Mouse (Mus musculus) adrenal gland, postnatal 25 days (tissue): ENCODE results near the gene Stil. TPM values are rescaled to one million over a fixed set of nuclear protein-coding genes. Genes with fewer than 3 reads are reported as not detected.

Experiments
- DNase-seq: peaks from one replicate; pipeline ENCODE4 v3.0.0; 2021; ENCODE audit warnings: mixed read lengths
- total RNA-seq: library from RNA; stranded (reverse); gene quantifications from 2 replicates; pipeline ENCODE4 v1.2.3, GENCODE M21; 2021

The Stil gene
- total RNA-seq, 1 experiment from 2014 or later: 0.94 TPM

GRCm38 (mm10) chr4:115051245-115051644 is 51.3 kb downstream of the Stil start:
- no peak for DNase-seq

DNA sequence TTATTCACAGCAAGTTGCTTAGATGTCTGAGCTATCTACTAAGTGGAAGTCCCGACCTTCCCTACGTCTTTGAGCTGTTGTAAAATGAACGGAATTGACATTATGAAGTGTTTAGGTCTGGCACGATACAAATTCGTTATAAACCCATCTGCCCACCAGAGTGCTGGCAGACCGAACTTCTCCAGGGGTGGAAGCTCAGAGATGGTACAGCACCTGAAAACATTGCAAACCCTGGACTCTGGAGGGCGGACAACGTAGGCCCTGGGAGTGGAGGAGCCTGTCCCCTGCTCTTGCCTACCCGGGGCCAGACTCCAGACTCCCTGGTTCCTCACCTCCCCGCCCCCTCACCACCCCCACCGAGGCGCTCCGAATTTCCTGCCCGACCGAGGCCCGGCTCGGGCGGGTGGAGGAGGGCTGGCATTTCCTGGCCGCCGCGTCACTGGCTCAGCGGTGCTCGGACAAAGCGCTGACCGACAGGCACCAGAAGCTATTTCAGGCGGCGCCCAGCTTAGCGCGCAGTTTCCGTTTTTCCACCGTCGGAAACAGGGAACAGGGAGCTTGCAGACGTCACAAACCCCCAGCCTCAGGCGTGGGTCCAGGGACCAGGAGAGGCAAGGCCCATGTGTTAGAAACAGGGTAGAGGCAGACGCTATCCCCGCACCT is 52.5 kb downstream of the Stil start:
- DNase-seq: peak; percentile 70

DNA sequence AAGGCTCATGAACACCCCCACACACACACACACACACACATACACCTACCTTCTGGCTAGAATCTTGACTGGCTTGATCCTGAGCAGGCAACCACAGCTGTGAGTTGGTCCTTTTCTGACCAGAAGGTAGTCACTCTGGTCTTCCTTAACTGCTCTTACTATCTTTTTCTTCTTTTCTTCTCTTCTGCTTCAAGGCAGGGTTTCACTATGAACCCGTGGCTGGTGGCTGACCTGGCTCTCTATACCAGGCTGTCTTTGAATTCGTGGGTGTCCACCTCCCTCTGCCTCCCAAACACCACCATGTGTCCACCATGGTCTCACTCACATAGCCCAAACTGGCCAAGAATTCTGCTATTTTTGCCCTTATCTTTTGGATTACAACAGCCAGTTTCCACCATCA is 55.1 kb downstream of the Stil start:
- DNase-seq: no peak

- no peak for DNase-seq
Measured at GRCm38 (mm10) chr4:115055691-115056090, 55.7 kb downstream of the Stil start.

DNA sequence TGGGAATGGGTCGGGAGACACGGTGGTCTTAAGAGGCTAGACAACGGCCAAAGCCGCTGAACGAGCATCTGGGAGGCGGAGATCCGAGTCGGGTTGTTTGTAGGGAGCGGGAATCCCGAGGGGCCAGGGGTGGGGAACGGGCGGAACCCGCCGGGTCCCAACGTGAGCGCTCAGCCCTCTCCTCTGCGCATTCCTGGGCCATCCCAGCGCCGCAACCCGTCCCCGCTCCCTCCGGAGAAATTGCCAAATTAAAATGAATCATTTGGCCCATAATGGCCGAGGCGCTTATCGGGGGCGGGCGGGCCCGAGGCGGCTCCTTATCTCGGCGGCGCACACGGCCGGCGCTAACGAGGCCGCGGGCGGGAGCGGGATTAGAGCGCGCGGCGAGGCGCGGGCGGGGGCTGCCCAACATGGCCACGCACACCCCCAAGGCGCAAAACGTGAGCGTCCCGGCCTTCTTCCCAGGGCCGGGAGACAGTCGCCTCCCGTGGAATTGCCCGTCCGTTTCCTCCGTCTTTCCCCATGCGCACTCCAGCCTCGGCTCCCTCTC is 56.5 kb downstream of the Stil start, which contains the start of gene Tal1:
TSS of gene Tal1 (plus strand) at position 56 of the 550 bp plus-strand sequence.
- DNase-seq: peak; percentile 25

DNA sequence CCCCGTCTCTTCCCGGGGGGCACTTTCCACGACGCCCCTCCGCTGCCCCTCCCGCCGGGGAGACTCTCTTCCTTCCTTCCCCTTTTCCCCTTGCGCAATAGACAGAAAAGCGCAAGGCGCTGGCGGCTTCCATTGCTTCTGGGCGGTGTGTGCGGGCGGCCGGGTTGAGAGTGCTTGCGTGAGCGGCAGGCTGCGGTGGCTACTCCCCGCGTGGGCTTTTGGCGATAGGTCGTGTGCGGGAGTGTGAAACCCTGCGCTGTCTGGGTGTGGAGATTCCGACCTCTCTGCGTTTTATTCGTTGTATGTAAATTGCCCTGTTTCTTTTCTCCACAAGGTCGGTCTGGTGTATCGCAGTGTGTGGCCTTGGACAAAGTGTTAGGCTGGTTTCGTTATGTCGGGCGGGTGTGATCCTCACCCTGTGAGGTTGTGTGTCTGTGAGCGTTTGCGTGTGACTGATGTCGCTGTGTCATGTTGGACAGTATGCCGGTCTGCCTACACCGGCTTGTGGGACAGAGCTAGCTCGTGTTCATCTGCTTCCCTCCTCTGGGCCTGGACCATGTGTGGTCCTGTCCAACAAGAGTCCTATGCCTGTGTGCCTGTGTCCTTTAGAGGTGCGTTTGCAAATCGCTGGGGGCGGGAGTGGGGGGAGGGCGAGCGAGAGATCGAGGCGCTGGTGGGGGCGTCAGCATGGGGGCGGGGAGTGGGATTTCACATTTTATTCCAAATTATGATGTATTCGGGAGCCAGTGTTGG is 57.1 kb downstream of the Stil start:
- peak; percentile 48 for DNase-seq

- no peak for DNase-seq
Measured at GRCm38 (mm10) chr4:115057674-115058316, 57.8 kb downstream of the Stil start.

DNA sequence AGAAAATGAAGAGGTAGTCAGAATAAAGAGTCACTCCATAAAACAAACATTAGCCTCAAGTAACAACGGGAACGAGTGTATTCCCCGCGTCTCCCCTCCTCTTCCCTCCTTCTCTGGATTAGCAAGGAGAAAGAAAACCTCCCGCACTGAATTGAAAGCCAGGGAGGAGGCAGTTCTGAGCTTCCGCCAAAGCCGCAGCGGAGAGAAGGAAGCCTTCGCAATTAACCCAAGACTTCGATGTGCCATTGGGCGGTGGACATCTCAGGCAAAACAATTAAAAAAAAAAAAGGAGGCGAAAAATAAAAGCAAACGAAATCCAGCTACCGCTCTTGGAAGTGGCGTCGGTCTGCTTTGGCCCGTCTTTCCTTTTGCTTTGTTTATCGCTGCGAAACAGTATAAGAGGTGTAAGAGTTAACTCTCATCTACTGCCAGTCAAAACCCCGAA is 58.4 kb downstream of the Stil start:
- no peak for DNase-seq

DNA sequence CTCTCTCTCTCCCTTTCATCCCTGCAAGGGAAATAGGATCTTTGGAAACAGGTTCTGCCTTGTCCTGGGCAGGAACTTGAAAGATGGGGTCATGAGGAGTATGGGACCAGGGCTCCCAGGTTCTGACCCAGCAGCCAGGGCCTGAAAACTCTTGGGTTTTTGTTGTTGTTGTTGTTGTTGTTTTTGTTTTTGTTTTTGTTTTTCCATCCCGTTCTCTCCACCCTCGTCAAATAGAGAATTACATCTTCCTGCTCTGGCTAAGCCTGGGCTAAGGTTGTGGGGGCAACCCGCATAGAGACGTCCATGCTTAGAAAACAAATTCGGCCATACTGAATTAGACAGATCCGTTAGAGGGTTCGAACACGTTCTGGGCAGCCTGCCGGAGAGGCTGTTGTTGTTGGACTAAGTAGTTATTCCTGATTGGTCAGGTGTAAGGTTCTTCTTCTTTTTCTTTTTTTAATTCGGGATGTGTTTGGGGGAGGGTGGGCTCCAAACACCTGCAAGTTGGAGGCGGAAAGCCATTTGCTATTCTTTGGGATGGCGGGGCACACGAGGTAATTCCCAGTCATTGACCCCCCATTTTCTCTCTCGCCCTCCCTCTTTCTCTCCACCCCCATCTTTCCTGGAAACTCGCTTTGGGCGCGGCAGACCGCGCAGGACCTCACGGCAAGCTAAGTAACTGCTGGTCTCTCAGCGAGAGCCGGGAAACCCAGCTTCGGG is 59.1 kb downstream of the Stil start:
- no peak for DNase-seq

- no peak for DNase-seq
Measured at GRCm38 (mm10) chr4:115059871-115060270, 59.9 kb downstream of the Stil start.

- no peak for DNase-seq
Measured at GRCm38 (mm10) chr4:115060753-115061152, 60.8 kb downstream of the Stil start.

- DNase-seq: no peak
Measured at GRCm38 (mm10) chr4:115062540-115062874, 62.5 kb downstream of the Stil start.

- peak; percentile 35 for DNase-seq
Measured at GRCm38 (mm10) chr4:115062875-115063517, 63.0 kb downstream of the Stil start.

- no peak for DNase-seq
Measured at GRCm38 (mm10) chr4:115063518-115064239, 63.7 kb downstream of the Stil start.

DNA sequence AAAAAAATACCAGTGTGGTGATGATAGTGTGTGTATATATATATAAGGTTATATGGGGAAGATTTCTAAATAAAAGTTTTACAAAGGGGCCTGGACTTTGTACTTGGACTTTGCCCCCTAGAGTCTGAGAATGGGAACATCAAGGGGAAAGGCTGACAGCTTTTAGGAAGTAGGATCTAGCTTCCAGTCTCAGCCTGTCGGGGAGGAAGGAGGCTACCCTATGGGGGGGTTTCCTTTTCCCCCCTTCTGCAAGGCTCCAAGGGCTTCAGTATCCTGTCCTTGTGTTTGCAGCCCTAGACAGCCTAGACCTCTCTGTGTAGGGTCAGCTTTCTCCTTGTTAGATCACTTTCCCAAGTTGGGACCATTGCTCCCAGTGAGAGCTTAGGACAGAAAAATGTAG is 71.7 kb downstream of the Stil start:
- no peak for DNase-seq

GRCm38 (mm10) chr4:115074789-115075188 is 74.8 kb downstream of the Stil start:
- no peak for DNase-seq

DNA sequence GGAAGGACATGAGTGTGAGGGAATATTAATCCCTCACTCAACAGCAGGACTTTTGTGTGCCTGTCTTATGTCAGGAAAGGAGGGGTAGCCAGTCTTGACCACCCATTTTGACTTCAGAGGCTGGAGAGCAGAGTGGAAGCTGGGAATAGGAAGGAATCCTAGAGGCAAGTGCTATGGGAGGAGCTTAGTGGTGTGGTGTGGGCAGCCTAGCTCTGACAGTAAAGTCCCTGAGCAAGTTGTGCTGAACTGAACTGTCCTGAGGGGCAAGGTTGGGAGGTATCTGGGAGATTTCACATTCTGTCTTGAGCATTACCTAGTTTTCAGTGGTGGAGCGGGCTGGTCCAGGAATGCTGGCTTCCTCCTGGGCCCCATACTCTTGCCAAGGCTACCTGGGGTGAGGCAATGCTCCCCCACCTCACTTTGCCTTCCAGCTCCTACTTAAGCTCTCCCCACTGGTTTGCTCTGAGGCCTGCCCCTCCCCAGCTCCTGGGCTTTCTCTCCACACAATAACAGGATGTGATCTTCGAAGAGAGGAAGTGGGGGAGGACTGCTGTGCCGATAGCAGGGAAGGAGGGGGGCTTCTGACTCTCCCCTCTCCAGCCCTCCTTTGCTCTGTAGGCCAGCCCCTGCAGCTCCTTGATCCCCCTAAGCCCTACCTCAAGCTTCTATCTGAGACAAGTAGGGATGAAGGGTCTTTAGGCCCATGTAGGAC is 75.4 kb downstream of the Stil start:
- no peak for DNase-seq

DNA sequence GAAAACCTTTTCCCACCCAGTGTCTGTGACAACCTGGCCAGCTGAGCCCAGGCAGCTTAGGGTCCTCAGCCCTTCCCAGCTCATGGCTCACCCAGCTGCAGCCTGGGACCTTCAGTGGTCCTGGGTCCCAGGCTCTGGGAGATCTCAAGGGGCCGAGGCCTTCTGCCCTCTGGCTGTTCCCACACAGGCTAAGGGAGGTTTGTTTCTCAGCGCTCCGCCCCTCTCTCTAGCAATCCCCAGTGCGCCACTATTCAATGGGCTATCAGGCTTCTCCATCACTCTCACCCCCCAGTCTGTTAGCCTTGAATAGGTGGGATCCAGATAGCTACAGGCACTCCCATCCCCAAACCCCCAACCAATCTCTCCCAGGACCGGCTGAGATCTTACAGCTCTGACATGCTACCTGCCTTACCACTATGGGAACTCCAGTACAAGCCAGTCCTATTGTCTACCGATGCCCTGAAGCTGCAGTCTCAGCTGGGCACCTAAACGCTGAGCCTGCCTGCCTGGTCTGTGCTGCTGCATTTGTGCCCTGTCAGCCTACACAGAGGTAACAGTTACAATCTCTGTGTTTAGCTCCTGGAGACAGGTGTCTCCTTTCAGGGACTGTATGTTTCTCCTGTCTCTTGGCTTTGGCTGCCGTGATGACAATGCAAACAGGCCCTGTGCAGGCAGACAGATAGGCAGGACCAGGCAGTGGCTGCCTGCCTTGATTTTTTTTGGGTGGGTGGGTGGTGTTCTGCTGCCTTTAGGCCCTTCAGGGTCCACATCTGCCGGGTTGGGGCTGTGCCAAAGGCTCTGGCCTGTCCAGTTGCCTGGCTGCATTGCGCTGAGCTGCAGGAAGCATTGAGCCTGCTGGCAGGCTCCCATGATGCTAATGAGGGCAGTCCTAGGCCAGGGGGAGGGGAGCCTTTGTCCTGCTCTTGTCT is 79.2 kb downstream of the Stil start:
- no peak for DNase-seq

DNA sequence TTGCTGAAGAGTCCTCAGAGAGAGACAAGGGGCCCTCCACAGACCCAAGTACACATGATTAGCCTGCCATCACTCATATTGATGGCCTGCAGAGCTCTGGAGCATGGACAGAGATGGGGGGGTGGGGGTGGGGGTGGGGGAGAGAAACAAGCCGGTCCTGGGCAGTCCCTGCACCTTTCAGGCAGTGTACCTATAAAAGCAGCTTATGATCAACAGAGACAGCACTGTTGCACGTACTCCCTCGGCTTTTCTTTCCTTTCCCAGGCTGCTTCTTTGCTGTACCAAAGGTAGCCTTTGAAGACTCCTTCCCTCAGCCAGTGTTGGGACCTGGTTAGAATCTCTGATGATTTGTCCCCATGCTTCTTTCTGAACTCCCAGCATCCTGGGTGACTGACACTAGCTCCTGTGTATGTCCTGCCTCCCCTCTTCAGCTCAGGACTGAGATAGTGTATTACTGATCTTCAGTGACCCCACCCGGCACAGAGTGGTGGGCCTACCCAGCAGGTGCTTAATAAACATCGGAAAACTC is 79.9 kb downstream of the Stil start:
- DNase-seq: no peak
